Mouse (Mus musculus) natural killer cell, adult 2 months (primary cell): ENCODE data around the gene Tmem82.
A peak's percentile ranks its signal among the peaks of the same experiment; 100 is the strongest.
"Not testable (repeated sequence)": the region's sequence is repeated elsewhere in the genome, so short reads cannot be mapped to it uniquely, and the experiment has no call there.

ENCODE experiments used
- DNase-seq, 2 experiments: peaks; one replicate each; pipeline ENCODE4 v3.0.0; 2022; ENCODE audit warnings: low spot score in 2 of 2

Gene Tmem82

GRCm38 (mm10) chr4:141576404-141576803 lies 42.0 kb downstream of the Tmem82 start:
- DNase-seq: no peak

- peak; percentile 68 to 82 for DNase-seq
Measured at GRCm38 (mm10) chr4:141574789-141575702, 43.4 kb downstream of the Tmem82 start.

- DNase-seq: no peak
Measured at GRCm38 (mm10) chr4:141573359-141573966, 45.0 kb downstream of the Tmem82 start.

- DNase-seq: no peak
Measured at GRCm38 (mm10) chr4:141572668-141573358, 45.6 kb downstream of the Tmem82 start.

- DNase-seq: no peak
Measured at GRCm38 (mm10) chr4:141571934-141572333, 46.5 kb downstream of the Tmem82 start.

GRCm38 (mm10) chr4:141571337-141571739 lies 47.1 kb downstream of the Tmem82 start:
- DNase-seq: no peak

GRCm38 (mm10) chr4:141570821-141571220 lies 47.6 kb downstream of the Tmem82 start:
- DNase-seq: no peak

- DNase-seq: no peak
Measured at GRCm38 (mm10) chr4:141570004-141570403, 48.4 kb downstream of the Tmem82 start.

- no peak for DNase-seq
Measured at GRCm38 (mm10) chr4:141568966-141569365, 49.5 kb downstream of the Tmem82 start.

- DNase-seq: not testable (repeated sequence)
Measured at GRCm38 (mm10) chr4:141567174-141567573, 51.3 kb downstream of the Tmem82 start.

- no peak for DNase-seq
Measured at GRCm38 (mm10) chr4:141566187-141566586, 52.2 kb downstream of the Tmem82 start.

- DNase-seq: no peak
Measured at GRCm38 (mm10) chr4:141565325-141565724, 53.1 kb downstream of the Tmem82 start.

- DNase-seq: no peak
Measured at GRCm38 (mm10) chr4:141564660-141565059, 53.8 kb downstream of the Tmem82 start.

GRCm38 (mm10) chr4:141564209-141564608 lies 54.2 kb downstream of the Tmem82 start:
- DNase-seq: no peak
